Mouse (Mus musculus): ENCODE results near the gene Hsd17b13. TPM values are rescaled to one million over a fixed set of nuclear protein-coding genes. Genes with fewer than 3 reads are reported as not detected.
A peak's percentile ranks its signal among the peaks of the same experiment; 100 is the strongest.

The Hsd17b13 gene
- total RNA-seq, 2 experiments from 2014 or later = not detected

- DNase-seq = no peak
Measured at GRCm38 (mm10) chr5:103923755-103924154, 53.5 kb downstream of the Hsd17b13 start.

- no peak for DNase-seq
Measured at GRCm38 (mm10) chr5:103923101-103923500, 54.1 kb downstream of the Hsd17b13 start.

GRCm38 (mm10) chr5:103922436-103922835 is 54.8 kb downstream of the Hsd17b13 start:
- DNase-seq = no peak

GRCm38 (mm10) chr5:103919497-103919896 is 57.7 kb downstream of the Hsd17b13 start:
- DNase-seq = no peak

GRCm38 (mm10) chr5:103918233-103918632 is 59.0 kb downstream of the Hsd17b13 start:
- no peak for DNase-seq

- no peak for DNase-seq
Measured at GRCm38 (mm10) chr5:103917357-103917895, 59.8 kb downstream of the Hsd17b13 start.

- DNase-seq = no peak
Measured at GRCm38 (mm10) chr5:103916595-103917356, 60.4 kb downstream of the Hsd17b13 start.

GRCm38 (mm10) chr5:103914335-103915226 is 62.6 kb downstream of the Hsd17b13 start:
- DNase-seq = no peak

- no peak for DNase-seq
Measured at GRCm38 (mm10) chr5:103913150-103913549, 64.1 kb downstream of the Hsd17b13 start.

- no peak for DNase-seq
Measured at GRCm38 (mm10) chr5:103911555-103911954, 65.7 kb downstream of the Hsd17b13 start.

GRCm38 (mm10) chr5:103910748-103911409 is 66.3 kb downstream of the Hsd17b13 start, which contains the start of gene Klhl8:
Klhl8 (minus strand) TSS chr5:103911259.
- DNase-seq = peak; percentile 81

GRCm38 (mm10) chr5:103910156-103910555 is 67.1 kb downstream of the Hsd17b13 start:
- DNase-seq = no peak

GRCm38 (mm10) chr5:103909466-103909865 is 67.7 kb downstream of the Hsd17b13 start:
- DNase-seq = no peak

GRCm38 (mm10) chr5:103908851-103909250 is 68.4 kb downstream of the Hsd17b13 start:
- no peak for DNase-seq

GRCm38 (mm10) chr5:103907844-103908243 is 69.4 kb downstream of the Hsd17b13 start:
- no peak for DNase-seq

GRCm38 (mm10) chr5:103906173-103906572 is 71.0 kb downstream of the Hsd17b13 start:
- DNase-seq = no peak

Other genes starting within 250 kb of the Hsd17b13 start
- gene Klhl8, start 66.2 kb downstream of the Hsd17b13 start, total RNA-seq (2021) = 10 to 100 TPM; 35.0 to 36.1 TPM
- 10 to 100 TPM; 47.1 to 49.8 TPM for gene Hsd17b11, start 44.5 kb upstream of the Hsd17b13 start, total RNA-seq (2021)
- gene Nudt9, start 68.9 kb upstream of the Hsd17b13 start, total RNA-seq (2021) = 10 to 100 TPM; 70.8 to 71.3 TPM
- not detected for gene Gm17660, start 100.2 kb upstream of the Hsd17b13 start, total RNA-seq (2021)
- 1,000 to 10,000 TPM; 1,408 to 1,415 TPM for gene Sparcl1, start 136.3 kb upstream of the Hsd17b13 start, total RNA-seq (2021)
- gene Dspp, start 193.3 kb upstream of the Hsd17b13 start, total RNA-seq (2021) = under 1 TPM in 1 of 2 experiments, not detected in 1; 0.08 TPM
- 1 to 10 TPM; 4.0 to 4.5 TPM for gene Dmp1, start 225.2 kb upstream of the Hsd17b13 start, total RNA-seq (2021)

All from layer of hippocampus, postnatal 36 days (tissue).